Mouse (Mus musculus) embryo, embryonic 9.5 days (tissue): ENCODE measurements around the gene Ppid.
"Not testable (repeated sequence)": the region's sequence is repeated elsewhere in the genome, so short reads cannot be mapped to it uniquely, and the experiment has no call there.

Experiments
- DNase-seq: peaks from one replicate; pipeline ENCODE4 v3.0.0-alpha.2; 2017; ENCODE audit errors: extremely low spot score

Ppid gene

DNA sequence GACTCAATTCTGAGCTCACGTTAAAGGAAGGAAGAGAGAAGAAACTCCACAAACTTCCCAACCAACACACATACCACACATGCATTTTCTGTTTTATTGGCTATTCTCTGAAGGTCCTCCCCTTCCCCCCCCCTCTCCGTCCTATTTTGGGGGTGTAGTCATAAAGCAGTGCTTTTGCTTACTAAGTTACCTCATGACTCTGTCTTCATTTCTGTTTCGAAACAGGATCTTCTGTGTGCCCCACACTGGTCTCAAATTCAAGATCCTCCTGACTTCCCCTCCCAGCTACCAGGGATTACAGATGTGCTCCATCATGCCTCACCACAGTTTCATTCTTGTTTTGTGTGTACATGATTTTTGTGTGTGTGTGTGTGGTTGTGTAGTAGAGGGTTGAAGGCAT, 18.7 kb upstream of the Ppid start:
- DNase-seq: no peak

- DNase-seq: not testable (repeated sequence)
Observed at GRCm38 (mm10) chr3:79573376-79573775, 17.8 kb upstream of the Ppid start.

- DNase-seq: no peak
Observed at GRCm38 (mm10) chr3:79574336-79574735, 16.8 kb upstream of the Ppid start.

GRCm38 (mm10) chr3:79575576-79576467, 15.3 kb upstream of the Ppid start:
- DNase-seq: peak; percentile 28

DNA sequence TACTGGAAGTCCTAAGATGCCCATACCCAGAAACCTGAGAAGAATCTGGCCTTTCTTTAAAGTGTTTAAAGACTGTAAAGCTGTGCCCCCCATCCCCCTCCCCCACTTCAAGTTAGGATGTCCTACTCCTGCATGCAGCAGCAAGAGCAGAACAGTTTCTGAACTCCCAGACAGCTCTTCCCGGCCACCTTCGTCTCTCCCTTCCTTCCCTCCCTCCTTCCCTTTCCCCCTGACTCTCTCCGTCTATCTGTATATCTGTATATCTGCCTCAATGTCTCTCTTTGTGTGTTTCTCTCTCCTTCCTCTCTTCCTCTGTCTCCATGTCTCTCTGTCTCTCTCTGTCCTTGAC, 14.7 kb upstream of the Ppid start:
- DNase-seq: no peak

GRCm38 (mm10) chr3:79576865-79577264, 14.3 kb upstream of the Ppid start:
- DNase-seq: no peak

DNA sequence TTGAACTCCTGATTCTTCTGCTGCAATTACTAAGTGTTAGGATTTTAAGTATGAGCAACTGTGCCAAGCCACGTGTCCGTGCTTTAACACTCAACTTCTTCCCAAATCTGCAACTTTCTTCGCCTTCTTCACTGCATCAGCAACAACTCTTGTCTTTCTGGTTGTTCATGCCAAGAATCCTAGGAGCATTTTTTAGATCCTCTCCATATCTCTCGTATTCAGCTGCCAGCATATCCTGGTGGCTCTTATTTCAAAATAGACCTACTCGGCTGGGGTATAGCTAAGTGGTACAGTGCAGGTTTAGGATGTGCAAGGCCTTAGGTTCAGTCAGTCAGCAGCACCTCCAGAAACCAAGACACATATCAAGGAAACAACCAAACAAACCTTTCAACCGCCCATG, 13.5 kb upstream of the Ppid start:
- no peak for DNase-seq

DNA sequence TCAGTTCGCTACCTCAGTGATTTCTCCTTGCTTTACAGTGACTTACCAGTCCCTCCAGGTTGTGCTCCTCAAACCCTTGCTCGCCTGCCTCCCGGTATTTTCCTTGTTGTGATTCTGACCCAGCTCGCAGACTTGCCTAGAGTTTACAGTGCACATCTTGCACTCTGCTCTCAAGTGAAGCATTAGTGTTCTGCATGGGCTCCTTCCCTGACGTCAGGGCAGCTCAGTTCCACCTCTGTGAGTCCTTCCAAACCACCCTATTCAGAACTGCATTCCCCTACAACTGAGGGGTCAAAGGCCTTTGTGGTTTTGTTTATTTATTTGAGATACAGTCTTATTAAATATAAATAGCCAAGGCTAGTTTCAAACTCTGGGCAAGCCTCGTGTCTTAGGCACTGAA, 13.0 kb upstream of the Ppid start:
- no peak for DNase-seq

GRCm38 (mm10) chr3:79579891-79580575, 11.1 kb upstream of the Ppid start:
- DNase-seq: no peak

GRCm38 (mm10) chr3:79586804-79587203, 4.3 kb upstream of the Ppid start:
- DNase-seq: peak; percentile 92

DNA sequence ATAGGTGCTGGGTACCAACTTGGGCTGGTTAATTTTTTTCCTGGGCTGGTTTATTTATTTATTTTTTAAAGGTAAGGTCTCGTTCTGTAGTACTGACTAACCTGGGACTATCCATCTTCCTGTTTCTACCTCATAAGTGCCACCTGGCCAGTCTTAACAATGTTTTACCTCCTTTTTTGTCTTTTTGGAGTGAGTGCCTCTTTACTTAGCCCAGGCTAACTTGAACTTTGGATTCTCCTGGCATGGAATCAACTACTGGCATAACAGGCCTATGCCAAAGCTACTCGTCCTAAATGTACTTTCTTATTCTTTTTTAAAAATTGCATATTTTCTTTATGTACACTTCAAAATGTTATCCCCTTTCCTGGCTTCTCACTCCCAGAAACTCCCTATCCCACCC, 1.5 kb upstream of the Ppid start:
- no peak for DNase-seq

DNA sequence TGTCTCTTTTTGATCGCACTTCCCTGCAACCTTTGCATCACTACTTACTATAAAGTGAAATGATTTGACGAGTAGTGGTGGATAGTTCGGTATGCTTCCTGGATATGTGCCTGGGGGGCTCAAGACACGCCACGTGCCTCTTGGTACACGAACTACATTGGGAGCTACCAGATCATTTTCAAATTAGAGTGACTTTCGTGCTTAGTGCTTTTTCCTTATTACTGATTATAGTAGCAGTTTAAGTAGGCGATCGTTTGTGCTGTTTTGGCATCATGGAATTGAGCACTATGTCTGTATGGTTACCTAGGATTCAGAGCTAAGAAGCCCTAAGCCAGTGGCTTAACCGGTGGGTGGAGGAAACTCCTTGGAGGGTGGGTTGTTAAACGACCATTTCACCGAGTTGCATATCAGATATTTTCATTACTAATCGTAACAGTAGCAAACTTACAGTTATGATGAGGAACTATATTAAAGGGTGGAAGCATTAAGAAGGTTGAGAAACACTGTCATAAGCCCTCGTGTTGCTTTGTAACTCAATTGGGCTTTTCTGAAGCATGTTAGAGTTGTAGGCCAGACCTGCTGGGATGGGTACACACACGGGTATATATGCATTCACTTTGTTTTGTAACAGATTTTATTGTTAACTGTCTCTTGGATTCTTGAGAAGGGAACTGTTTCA, 790 bp downstream of the Ppid start:
- DNase-seq: no peak

- no peak for DNase-seq
Observed at GRCm38 (mm10) chr3:79595468-79595867, 4.3 kb downstream of the Ppid start.

GRCm38 (mm10) chr3:79609886-79610285, 18.7 kb downstream of the Ppid start:
- DNase-seq: no peak

GRCm38 (mm10) chr3:79627484-79628181, 36.5 kb downstream of the Ppid start:
- no peak for DNase-seq

DNA sequence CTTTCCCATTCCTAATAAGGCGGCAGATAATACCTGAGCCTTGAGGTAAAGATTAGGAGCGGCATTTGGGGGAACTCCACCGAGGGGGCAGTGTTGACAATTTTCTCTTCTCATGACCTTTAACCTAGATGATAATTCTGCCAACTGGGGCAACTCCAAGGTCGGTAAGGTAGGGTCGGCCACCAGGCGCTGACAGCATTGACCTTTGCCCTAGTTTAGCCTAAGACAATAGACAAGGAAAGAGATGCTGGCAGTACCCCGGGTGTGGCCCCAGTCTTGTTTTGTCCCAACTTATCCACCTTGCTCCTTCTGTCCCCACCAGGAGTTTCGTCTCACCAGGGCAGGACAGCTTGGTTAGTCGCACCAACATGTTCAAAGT, 37.0 kb downstream of the Ppid start:
- no peak for DNase-seq

- DNase-seq: peak; percentile 94
Observed at GRCm38 (mm10) chr3:79628561-79629415, 37.6 kb downstream of the Ppid start, which contains the start of gene 4930579G24Rik. Gene 4930579G24Rik, plus strand, starts transcription at chr3:79629079.

GRCm38 (mm10) chr3:79629416-79629730, 38.2 kb downstream of the Ppid start, which contains the start of gene Etfdh:
Gene Etfdh, minus strand, starts transcription at chr3:79629500.
- DNase-seq: peak; percentile 68

GRCm38 (mm10) chr3:79652129-79652528, 61.0 kb downstream of the Ppid start:
- DNase-seq: no peak
